8 mouse cellular contexts compared by ENCODE assay signal in the genomic region with DNA sequence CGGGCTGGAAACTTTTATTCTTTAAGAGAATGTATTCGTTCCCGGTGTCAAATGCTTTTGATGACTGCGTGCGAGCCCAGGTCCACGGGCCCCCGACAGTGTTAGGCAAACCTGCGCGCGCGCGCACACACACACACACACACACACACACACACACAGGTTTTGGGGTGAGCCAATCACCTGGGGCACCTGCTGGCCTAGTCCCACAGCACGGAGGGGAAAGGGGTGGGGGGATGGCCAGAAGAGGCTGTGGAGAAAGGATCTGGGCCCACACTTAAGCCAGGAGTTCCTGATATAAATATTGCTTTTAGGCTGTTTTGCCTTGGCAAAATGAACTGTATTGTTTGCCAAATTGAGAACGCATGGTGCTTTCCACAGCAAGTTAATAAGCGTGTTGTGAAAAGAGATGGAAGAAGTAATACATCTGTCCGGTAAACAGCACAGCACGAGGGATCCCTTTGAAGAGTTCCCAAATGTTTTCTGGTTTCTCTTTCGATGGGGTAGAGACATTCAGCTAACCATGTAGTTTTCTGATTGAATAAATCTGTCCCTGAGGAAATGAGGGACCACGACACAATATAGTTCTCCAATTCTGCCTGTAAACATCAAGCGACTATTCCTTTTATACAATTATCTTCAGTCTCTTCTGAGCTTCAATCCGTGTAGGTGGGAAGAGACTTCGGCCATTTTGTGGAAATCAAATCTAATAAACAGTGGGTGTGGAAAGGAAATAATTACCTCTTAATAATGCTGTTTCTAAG. TPM values are rescaled to one million over a fixed set of nuclear protein-coding genes. Genes with fewer than 3 reads are reported as not detected.
DNase-seq lines count a peak whose midpoint lies in the region; ATAC-seq lines count a peak whose summit lies in the region.

No protein-coding gene starts in this region.

- H3K4me3 ChIP-seq in forebrain, embryonic 10.5 days: peak overlapping the region; percentile 88
- H3K4me3 ChIP-seq in hindbrain, embryonic 13.5 days: peak overlapping the region; percentile 89
- peak overlapping the region; percentile 91 for H3K4me3 ChIP-seq in liver, embryonic 12.5 days
- peak overlapping the region; percentile 90 for H3K4me3 ChIP-seq in neural tube, embryonic 13.5 days

- H3K27ac ChIP-seq in forebrain, embryonic 10.5 days: peak overlapping the region; percentile 95
- peak overlapping the region; percentile 89 for H3K27ac ChIP-seq in hindbrain, embryonic 13.5 days
- peak overlapping the region; percentile 97 for H3K27ac ChIP-seq in liver, embryonic 12.5 days
- peak overlapping the region; percentile 91 for H3K27ac ChIP-seq in neural tube, embryonic 13.5 days (replicated peaks)

- H3K27me3 ChIP-seq in forebrain, embryonic 10.5 days (ENCODE audit: poor library complexity, severe bottlenecking): no peaks in the 10 kb centered on the region
- H3K27me3 ChIP-seq in hindbrain, embryonic 13.5 days: no peaks in the 10 kb centered on the region
- H3K27me3 ChIP-seq in liver, embryonic 12.5 days (replicated peaks): peaks cover 61% of the 10 kb centered on the region
- H3K27me3 ChIP-seq in neural tube, embryonic 13.5 days: no peaks in the 10 kb centered on the region

- H3K9me3 ChIP-seq in forebrain, embryonic 10.5 days: no peaks in the 10 kb centered on the region
- no peaks in the 10 kb centered on the region for H3K9me3 ChIP-seq in hindbrain, embryonic 13.5 days
- H3K9me3 ChIP-seq in liver, embryonic 12.5 days (replicated peaks): no peaks in the 10 kb centered on the region
- no peaks in the 10 kb centered on the region for H3K9me3 ChIP-seq in neural tube, embryonic 13.5 days

- DNase-seq in cerebellum, adult 11-12 months: peak; percentile 74
- no peak for DNase-seq in cerebellum, adult 8-10 months
- peak; percentile 39 for DNase-seq in NIH3T3 (ENCODE audit: low read depth)
- DNase-seq in forebrain, embryonic 10.5 days (ENCODE audit: extremely low spot score, low spot score): no peak
- no peak for DNase-seq in c-Kit-positive CD71-positive TER-119-positive erythroid progenitor cells, embryonic 14.5 days (ENCODE audit: low spot score)

- H3K9ac ChIP-seq in hindbrain, embryonic 13.5 days: peak overlapping the region; percentile 90
- peak overlapping the region; percentile 94 for H3K9ac ChIP-seq in liver, embryonic 12.5 days
- peak overlapping the region; percentile 97 for H3K9ac ChIP-seq in neural tube, embryonic 13.5 days

- ATAC-seq in hindbrain, embryonic 13.5 days (ENCODE audit: low FRiP score): peak; percentile 60
- ATAC-seq in liver, embryonic 12.5 days: no peak
- ATAC-seq in neural tube, embryonic 13.5 days (ENCODE audit: low read depth): peak; percentile 49

- H3K4me1 ChIP-seq in forebrain, embryonic 10.5 days: peaks cover 44% of the 10 kb centered on the region
- H3K4me1 ChIP-seq in hindbrain, embryonic 13.5 days (replicated peaks): peaks cover 45% of the 10 kb centered on the region
- H3K4me1 ChIP-seq in liver, embryonic 12.5 days: peaks cover 39% of the 10 kb centered on the region
- peaks cover 45% of the 10 kb centered on the region for H3K4me1 ChIP-seq in neural tube, embryonic 13.5 days (replicated peaks)

- H3K4me2 ChIP-seq in hindbrain, embryonic 13.5 days: peak overlapping the region; percentile 91
- H3K4me2 ChIP-seq in liver, embryonic 12.5 days: peak overlapping the region; percentile 81
- peak overlapping the region; percentile 97 for H3K4me2 ChIP-seq in neural tube, embryonic 13.5 days

- H3K36me3 ChIP-seq in forebrain, embryonic 10.5 days (replicated peaks): peaks cover 20% of the 10 kb centered on the region
- peaks cover 16% of the 10 kb centered on the region for H3K36me3 ChIP-seq in hindbrain, embryonic 13.5 days
- no peaks in the 10 kb centered on the region for H3K36me3 ChIP-seq in liver, embryonic 12.5 days
- H3K36me3 ChIP-seq in neural tube, embryonic 13.5 days: peaks cover 16% of the 10 kb centered on the region

- 25% methylated on average over 22 of the region's 22 CpGs for WGBS in forebrain, embryonic 10.5 days
- 24% methylated on average over 22 of the region's 22 CpGs for WGBS in hindbrain, embryonic 13.5 days
- 22% methylated on average over 22 of the region's 22 CpGs for WGBS in liver, embryonic 12.5 days (ENCODE audit: insufficient replicate concordance)
- WGBS in neural tube, embryonic 13.5 days: 18% methylated on average over 22 of the region's 22 CpGs

RNA-seq across cellular contexts. Expression of a gene that starts 0.4 kb away (rescaled TPM):
- 7.0 and 9.2 TPM in 2 replicates for polyA plus RNA-seq in forebrain, embryonic 10.5 days (2016; fragmentation: Nextera tagmentation; extraction: Ambion mirVana)
- 19.8 and 23.6 TPM in 2 replicates for polyA plus RNA-seq in hindbrain, embryonic 13.5 days (2015; fragmentation: Nextera tagmentation; extraction: Ambion mirVana)
- polyA plus RNA-seq in liver, embryonic 12.5 days (2016; fragmentation: Nextera tagmentation; extraction: Ambion mirVana): 8.4 and 9.3 TPM in 2 replicates
- 15.3 and 19.9 TPM in 2 replicates for polyA plus RNA-seq in neural tube, embryonic 13.5 days (2015; fragmentation: Nextera tagmentation; extraction: Ambion mirVana)

RNA-seq across cellular contexts. Expression of a gene that starts 9.8 kb away (rescaled TPM):
- 11.4 and 12.9 TPM in 2 replicates for polyA plus RNA-seq in forebrain, embryonic 10.5 days (2016; fragmentation: Nextera tagmentation; extraction: Ambion mirVana)
- 11.0 and 11.5 TPM in 2 replicates for polyA plus RNA-seq in hindbrain, embryonic 13.5 days (2015; fragmentation: Nextera tagmentation; extraction: Ambion mirVana)
- polyA plus RNA-seq in liver, embryonic 12.5 days (2016; fragmentation: Nextera tagmentation; extraction: Ambion mirVana): 1.0 and 1.2 TPM in 2 replicates
- polyA plus RNA-seq in neural tube, embryonic 13.5 days (2015; fragmentation: Nextera tagmentation; extraction: Ambion mirVana): 12.9 and 13.2 TPM in 2 replicates

Comparison
In these comparisons a context has a peak if more than half of its experiments do, and no peak if none do; other contexts are left out.
1. DNase-seq: peak in cerebellum, adult 11-12 months (single experiment) and NIH3T3 (single experiment); none in cerebellum, adult 8-10 months (single experiment), forebrain, embryonic 10.5 days (single experiment) and c-Kit-positive CD71-positive TER-119-positive erythroid progenitor cells, embryonic 14.5 days (single experiment).
2. Peak in every context shown above with its lines, with median percentiles within 50 percentile points of each other: H3K27ac ChIP-seq, H3K4me3 ChIP-seq, H3K4me2 ChIP-seq and H3K9ac ChIP-seq.